Mouse (Mus musculus): Measurements from ENCODE around the gene Syde2. TPM values are rescaled to one million over a fixed set of nuclear protein-coding genes. Genes with fewer than 3 reads are reported as not detected.

The Syde2 gene
- polyA plus RNA-seq, 1 experiment: 3.5 TPM

DNA sequence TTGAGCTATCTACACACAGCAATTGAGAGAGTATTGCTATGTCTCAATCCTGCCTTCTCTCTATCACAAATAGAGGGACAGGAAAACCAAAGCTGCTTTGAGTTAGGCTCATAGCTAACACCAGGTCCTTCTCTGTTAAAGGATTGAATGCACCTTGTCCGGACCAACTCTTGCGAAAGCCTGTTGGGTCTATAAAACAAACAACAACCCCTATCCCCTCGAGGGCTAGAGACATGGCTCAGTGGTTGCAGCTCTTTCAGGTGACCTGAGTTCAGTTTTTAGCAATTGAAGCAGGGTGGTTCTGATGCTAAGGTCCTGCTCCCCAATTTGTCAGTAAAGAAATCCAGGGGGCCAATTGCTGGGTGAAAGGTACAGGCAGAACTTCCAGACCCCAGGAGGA is 41.6 kb downstream of the Syde2 start:
- Histone ChIP-seq H3K27ac (ENCODE audit: control insufficient read depth, insufficient read depth, low read length) (no peak overlapping the region), H3K4me1 (replicated peaks; ENCODE audit: control insufficient read depth, insufficient read depth, low read length) (peaks cover 4% of the 10 kb centered on the region; the same call in 1 of the 2 replicates), H3K4me3 (ENCODE audit: control insufficient read depth, insufficient read depth, low read length) (no peak overlapping the region), H3K27me3 (ENCODE audit: control insufficient read depth, insufficient read depth, low read length) (no peaks in the 10 kb centered on the region), H3K36me3 (ENCODE audit: control insufficient read depth, insufficient read depth, low read length) (no peaks in the 10 kb centered on the region)
- WGBS: 86% methylated on average over 3 of the region's 3 CpGs
- TF ChIP-seq CTCF (IDR thresholded peaks at IDR 0.05; ENCODE audit: borderline replicate concordance, control insufficient read depth, extremely low read depth, insufficient read depth, low read length, poor library complexity) (no peak), POLR2A (IDR thresholded peaks at IDR 0.05; ENCODE audit: control insufficient read depth, extremely low read depth, insufficient read depth, low read length, poor library complexity) (no peak)
- DNase-seq: no peak

DNA sequence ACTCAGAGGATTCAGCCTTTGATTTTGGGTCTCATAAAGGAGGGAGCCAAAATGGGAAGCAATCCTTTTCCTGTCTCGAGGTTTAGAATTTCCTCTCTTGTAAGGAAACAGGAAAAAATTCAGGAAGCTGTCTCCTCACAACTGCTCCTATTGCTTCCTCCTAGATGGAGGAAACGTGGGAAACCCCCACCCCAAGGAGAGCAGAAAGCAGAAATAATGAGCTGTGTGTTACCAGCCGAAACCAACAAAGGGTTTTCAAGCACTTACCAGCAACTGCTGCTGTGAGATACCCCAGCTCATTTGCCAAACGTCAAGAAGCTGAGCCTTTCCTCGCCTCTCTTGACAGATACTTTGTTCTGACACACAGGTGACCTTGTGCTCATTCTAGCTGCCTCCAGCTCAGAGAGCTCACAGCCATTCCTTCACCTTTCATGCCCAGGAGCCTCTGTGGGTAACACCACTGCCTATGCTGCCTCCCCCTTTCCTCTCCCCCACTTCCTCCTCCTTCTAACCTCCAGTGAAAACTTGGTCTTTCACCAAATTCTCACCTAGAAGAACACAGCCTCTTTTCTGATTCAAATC is 42.7 kb downstream of the Syde2 start:
- TF ChIP-seq CTCF (IDR thresholded peaks at IDR 0.05; ENCODE audit: borderline replicate concordance, control insufficient read depth, extremely low read depth, insufficient read depth, low read length, poor library complexity): no peak
- TF ChIP-seq POLR2A (IDR thresholded peaks at IDR 0.05; ENCODE audit: control insufficient read depth, extremely low read depth, insufficient read depth, low read length, poor library complexity): no peak
- 15% methylated on average over 5 of the region's 5 CpGs for WGBS
- no peaks in the 10 kb centered on the region for H3K27me3 ChIP-seq (ENCODE audit: control insufficient read depth, insufficient read depth, low read length)

DNA sequence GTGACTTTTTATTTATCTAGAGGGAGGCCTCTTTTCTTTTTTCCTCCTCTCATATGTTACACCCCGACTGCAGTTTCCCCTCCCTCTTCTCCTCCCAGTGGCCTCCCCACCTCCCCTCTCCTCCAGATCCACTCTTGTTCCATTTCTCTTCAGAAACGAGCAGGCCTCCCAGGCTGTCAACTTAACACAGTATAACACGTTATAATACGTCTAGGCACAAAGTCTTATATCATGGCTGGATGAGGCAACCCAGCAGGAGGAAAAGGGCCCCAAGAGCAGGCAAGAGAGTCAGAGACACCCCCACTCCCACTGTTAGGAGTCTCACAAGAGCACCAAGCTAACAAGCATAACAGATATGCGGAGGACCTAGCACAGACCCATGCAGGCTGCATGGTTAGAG is 45.3 kb downstream of the Syde2 start:
- H3K36me3 ChIP-seq (ENCODE audit: control insufficient read depth, insufficient read depth, low read length): no peaks in the 10 kb centered on the region
- no peak overlapping the region for H3K27ac ChIP-seq (ENCODE audit: control insufficient read depth, insufficient read depth, low read length)
- H3K4me3 ChIP-seq (ENCODE audit: control insufficient read depth, insufficient read depth, low read length): no peak overlapping the region
- 94% methylated on average over 5 of the region's 5 CpGs for WGBS
- H3K27me3 ChIP-seq (ENCODE audit: control insufficient read depth, insufficient read depth, low read length): no peaks in the 10 kb centered on the region
- TF ChIP-seq CTCF (IDR thresholded peaks at IDR 0.05; ENCODE audit: borderline replicate concordance, control insufficient read depth, extremely low read depth, insufficient read depth, low read length, poor library complexity): no peak
- no peak for TF ChIP-seq POLR2A (IDR thresholded peaks at IDR 0.05; ENCODE audit: control insufficient read depth, extremely low read depth, insufficient read depth, low read length, poor library complexity)
- no peak for DNase-seq
- H3K4me1 ChIP-seq (replicated peaks; ENCODE audit: control insufficient read depth, insufficient read depth, low read length): peaks cover 4% of the 10 kb centered on the region; the same call in 1 of the 2 replicates

More for the DNA sequence above, 42.7 kb downstream of the Syde2 start:
- H3K4me1 ChIP-seq (replicated peaks; ENCODE audit: control insufficient read depth, insufficient read depth, low read length): peaks cover 4% of the 10 kb centered on the region; the same call in 1 of the 2 replicates
- H3K36me3 ChIP-seq (ENCODE audit: control insufficient read depth, insufficient read depth, low read length): no peaks in the 10 kb centered on the region
- DNase-seq: no peak
- no peak overlapping the region for H3K27ac ChIP-seq (ENCODE audit: control insufficient read depth, insufficient read depth, low read length)
- H3K4me3 ChIP-seq (ENCODE audit: control insufficient read depth, insufficient read depth, low read length): no peak overlapping the region

DNA sequence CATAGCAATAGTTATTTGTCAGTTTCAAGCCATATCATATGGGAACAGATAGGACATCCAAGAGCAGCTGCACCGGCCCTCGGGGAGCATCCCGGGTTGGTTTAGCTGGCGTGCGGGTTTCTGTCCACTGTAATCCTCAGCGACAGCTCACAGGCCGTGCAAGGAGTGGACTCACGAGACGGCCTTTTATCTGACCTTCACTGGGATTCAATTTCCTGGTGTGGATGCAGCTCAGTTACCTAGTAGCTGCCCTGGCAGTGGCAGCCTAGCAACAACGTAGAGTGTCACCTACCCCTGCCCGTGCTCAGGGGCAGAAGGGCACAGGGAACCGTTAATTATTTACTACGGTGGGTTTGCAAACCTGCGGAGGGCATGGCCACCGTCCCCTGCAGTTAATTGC is 50.2 kb downstream of the Syde2 start:
- WGBS: 94% methylated on average over 15 of the region's 15 CpGs
- Histone ChIP-seq H3K4me1 (replicated peaks; ENCODE audit: control insufficient read depth, insufficient read depth, low read length) (peaks cover 6% of the 10 kb centered on the region), H3K27ac (ENCODE audit: control insufficient read depth, insufficient read depth, low read length) (no peak overlapping the region), H3K36me3 (ENCODE audit: control insufficient read depth, insufficient read depth, low read length) (no peaks in the 10 kb centered on the region), H3K4me3 (ENCODE audit: control insufficient read depth, insufficient read depth, low read length) (no peak overlapping the region), H3K27me3 (ENCODE audit: control insufficient read depth, insufficient read depth, low read length) (no peaks in the 10 kb centered on the region)
- DNase-seq: no peak
- TF ChIP-seq CTCF (IDR thresholded peaks at IDR 0.05; ENCODE audit: borderline replicate concordance, control insufficient read depth, extremely low read depth, insufficient read depth, low read length, poor library complexity) (no peak), POLR2A (IDR thresholded peaks at IDR 0.05; ENCODE audit: control insufficient read depth, extremely low read depth, insufficient read depth, low read length, poor library complexity) (no peak)

DNA sequence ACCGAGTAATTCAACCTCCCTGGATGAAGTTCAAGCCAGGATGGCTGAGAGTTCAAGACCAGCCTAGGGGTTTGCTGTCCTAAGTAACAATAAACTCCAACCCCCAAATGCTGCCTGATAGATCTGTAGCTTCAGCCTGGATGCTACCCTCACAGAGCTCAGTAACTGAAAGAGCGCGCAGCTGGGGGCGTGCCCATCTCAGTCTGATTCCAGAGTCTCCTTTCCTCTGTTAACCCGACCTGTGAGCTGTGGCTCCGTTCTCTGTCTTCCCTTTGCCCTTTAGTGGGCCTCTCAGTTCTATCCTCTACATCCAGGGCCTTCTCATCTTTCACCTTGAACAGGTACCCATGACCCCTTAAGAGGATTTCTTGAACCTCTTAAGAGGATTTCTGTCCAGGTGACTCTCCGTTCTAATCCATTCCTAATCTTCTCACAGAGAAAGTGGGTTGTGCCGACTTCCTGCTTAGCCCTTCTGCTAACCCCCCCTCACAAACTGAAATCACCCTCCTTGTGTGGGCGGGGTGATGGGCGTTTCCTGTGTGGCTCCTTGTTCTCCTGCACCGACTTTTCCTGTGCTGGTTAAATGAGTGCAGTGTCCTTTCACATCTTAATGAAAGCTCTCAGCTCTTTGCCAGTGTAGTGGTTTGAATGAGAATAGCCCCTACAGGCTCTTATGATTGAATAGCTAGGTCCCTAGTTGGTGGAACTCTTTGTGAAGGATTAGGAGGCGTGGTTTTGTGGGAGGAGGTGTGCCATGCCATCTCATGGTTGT is 51.6 kb downstream of the Syde2 start:
- 30% methylated on average over 12 of the region's 12 CpGs for WGBS
- H3K36me3 ChIP-seq (ENCODE audit: control insufficient read depth, insufficient read depth, low read length): no peaks in the 10 kb centered on the region

DNA sequence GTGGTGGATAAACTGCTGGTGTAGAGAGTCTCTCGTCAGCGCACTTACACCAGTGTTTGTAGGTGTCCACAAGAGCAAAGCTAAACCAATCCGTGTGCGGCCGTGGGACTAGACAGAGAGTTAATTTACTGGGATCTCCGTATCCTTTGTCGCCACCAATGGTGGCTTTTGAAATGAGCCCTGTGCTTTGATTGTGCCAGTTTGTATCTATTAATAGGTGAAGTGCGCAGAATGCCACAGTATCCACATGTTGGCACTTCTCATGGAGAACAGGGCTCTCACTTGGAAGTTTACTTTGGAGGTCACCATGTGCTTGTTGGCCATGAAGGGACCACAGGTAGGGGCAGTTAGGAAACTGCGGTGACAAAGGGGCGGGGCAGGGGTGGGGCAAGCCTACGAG is 53.7 kb downstream of the Syde2 start:
- TF ChIP-seq CTCF (IDR thresholded peaks at IDR 0.05; ENCODE audit: borderline replicate concordance, control insufficient read depth, extremely low read depth, insufficient read depth, low read length, poor library complexity) (no peak), POLR2A (IDR thresholded peaks at IDR 0.05; ENCODE audit: control insufficient read depth, extremely low read depth, insufficient read depth, low read length, poor library complexity) (no peak)
- WGBS: 96% methylated on average over 11 of the region's 11 CpGs
- H3K27me3 ChIP-seq (ENCODE audit: control insufficient read depth, insufficient read depth, low read length): no peaks in the 10 kb centered on the region
- H3K36me3 ChIP-seq (ENCODE audit: control insufficient read depth, insufficient read depth, low read length): no peaks in the 10 kb centered on the region
- no peak overlapping the region for H3K27ac ChIP-seq (ENCODE audit: control insufficient read depth, insufficient read depth, low read length)
- H3K4me3 ChIP-seq (ENCODE audit: control insufficient read depth, insufficient read depth, low read length): no peak overlapping the region
- DNase-seq: no peak
- peaks cover 18% of the 10 kb centered on the region for H3K4me1 ChIP-seq (replicated peaks; ENCODE audit: control insufficient read depth, insufficient read depth, low read length)

More for the DNA sequence above, 51.6 kb downstream of the Syde2 start:
- Histone ChIP-seq H3K27ac (ENCODE audit: control insufficient read depth, insufficient read depth, low read length) (peak overlapping the region; percentile 12; the same call in 1 of the 2 replicates), H3K4me3 (ENCODE audit: control insufficient read depth, insufficient read depth, low read length) (no peak overlapping the region), H3K4me1 (replicated peaks; ENCODE audit: control insufficient read depth, insufficient read depth, low read length) (peaks cover 6% of the 10 kb centered on the region), H3K27me3 (ENCODE audit: control insufficient read depth, insufficient read depth, low read length) (no peaks in the 10 kb centered on the region)
- TF ChIP-seq POLR2A (IDR thresholded peaks at IDR 0.05; ENCODE audit: control insufficient read depth, extremely low read depth, insufficient read depth, low read length, poor library complexity) (no peak), CTCF (IDR thresholded peaks at IDR 0.05; ENCODE audit: borderline replicate concordance, control insufficient read depth, extremely low read depth, insufficient read depth, low read length, poor library complexity) (no peak)
- peak; percentile 83 for DNase-seq
